Mouse (Mus musculus): Measurements from ENCODE around the gene Opcml. TPM values are rescaled to one million over a fixed set of nuclear protein-coding genes. Genes with fewer than 3 reads are reported as not detected.

The Opcml gene
- total RNA-seq, 1 experiment: 0.49 TPM

DNA sequence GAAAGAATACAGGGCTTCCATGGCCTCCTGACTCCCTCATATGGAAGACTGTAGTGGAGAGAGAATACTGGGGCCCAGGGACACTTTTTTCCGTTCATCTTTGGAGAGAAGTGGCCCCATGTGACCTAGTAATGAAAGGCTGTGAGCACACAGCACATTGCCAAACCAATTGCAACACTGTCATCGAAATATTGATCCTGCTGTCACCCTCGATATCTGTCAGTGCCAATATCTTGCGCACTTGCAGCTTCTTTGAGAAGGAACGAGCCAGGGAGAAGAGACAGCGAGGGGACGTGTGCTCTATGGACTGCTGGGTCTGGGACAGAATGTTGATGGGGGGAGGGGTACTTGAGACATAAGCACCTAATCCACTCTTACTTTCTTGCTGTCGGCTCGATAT lies 460.8 kb downstream of the Opcml start:
- Histone ChIP-seq H3K27ac (ENCODE audit: insufficient read depth, low read depth, low read length, poor library complexity, severe bottlenecking) (no peak overlapping the region), H3K9me3 (ENCODE audit: control insufficient read depth, insufficient read depth, low read depth, low read length) (no peaks in the 10 kb centered on the region), H3K4me3 (ENCODE audit: insufficient read depth in 1 of 2, low read depth in 1 of 2, low read length in 2 of 2, poor library complexity in 1 of 2, severe bottlenecking in 1 of 2) (no peak overlapping the region), H3K36me3 (ENCODE audit: control insufficient read depth, insufficient read depth, low read length, poor library complexity, severe bottlenecking) (no peaks in the 10 kb centered on the region), H3K4me1 (ENCODE audit: control insufficient read depth in 2 of 2, insufficient read depth in 2 of 2, low read length in 2 of 2, poor library complexity in 1 of 2) (peaks cover 0 to 2% of the 10 kb centered on the region in 2 experiments; a peak in 1 of 4 replicates), H3K9ac (ENCODE audit: insufficient read depth, low read depth, low read length, poor library complexity, severe bottlenecking) (no peak overlapping the region)
- in situ Hi-C loops (cut with MboI; ENCODE audit: low sequenced_read_pairs in 2 of 2, unreplicated experiment in 2 of 2): loop anchor here (25.0 kb wide), 3 partner anchors 486 to 1386 kb away; no protein-coding TSS in a partner anchor
- DNase-seq (ENCODE audit: low read depth, low spot score): no peak
- no peak for TF ChIP-seq ZNF384 (IDR thresholded peaks at IDR 0.05; ENCODE audit: low read depth, low read length)
- TF ChIP-seq ZC3H11A (IDR thresholded peaks at IDR 0.05; ENCODE audit: borderline replicate concordance, low read depth, low read length): no peak
- no peak for TF ChIP-seq MAFK (IDR thresholded peaks at IDR 0.05; ENCODE audit: insufficient read depth, low read depth, low read length)
- TF ChIP-seq CHD2 (IDR thresholded peaks at IDR 0.05; ENCODE audit: low read depth, low read length): no peak
- no peak for TF ChIP-seq HCFC1 (IDR thresholded peaks at IDR 0.05; ENCODE audit: borderline replicate concordance, insufficient read depth, low read length)

DNA sequence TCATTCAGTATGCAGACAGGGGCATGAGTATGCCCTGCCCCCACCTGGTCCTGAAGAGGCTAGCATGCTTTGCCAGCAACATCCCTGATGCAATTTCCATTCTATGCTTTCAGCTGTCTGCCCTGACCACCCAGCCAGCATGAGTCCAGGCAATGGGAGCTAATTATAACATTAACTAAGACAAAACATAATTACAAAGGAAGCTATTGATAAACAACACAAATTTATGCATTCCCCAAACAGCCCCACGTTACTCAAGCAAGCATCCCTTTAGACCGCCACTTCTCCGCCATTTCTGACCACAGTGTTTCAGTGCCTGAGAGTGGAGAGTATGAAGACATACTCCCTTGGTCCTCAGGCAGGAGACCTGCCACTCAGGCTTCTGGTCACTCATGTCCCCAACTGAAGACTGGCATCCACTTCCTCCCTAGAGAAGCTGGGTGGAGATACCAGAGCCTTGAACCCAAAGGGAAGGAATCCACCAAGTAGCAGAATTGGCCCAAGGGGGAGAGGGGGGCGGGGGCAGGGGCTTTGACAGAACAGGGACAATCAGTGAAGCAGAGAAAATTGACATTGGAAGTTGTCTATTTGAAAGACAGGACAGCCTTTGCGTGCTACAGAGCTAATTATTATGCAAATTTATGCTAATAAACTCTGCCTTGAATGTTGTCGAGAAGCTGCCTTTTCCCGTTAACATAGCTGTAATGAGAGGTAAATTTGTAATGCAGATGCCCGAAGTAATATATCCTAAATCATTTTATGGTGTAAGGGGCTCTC lies 464.7 kb downstream of the Opcml start:
- in situ Hi-C loops (cut with MboI; ENCODE audit: low sequenced_read_pairs in 2 of 2, unreplicated experiment in 2 of 2): loop anchor here (25.0 kb wide), 3 partner anchors 482 to 1382 kb away; no protein-coding TSS in a partner anchor

DNA sequence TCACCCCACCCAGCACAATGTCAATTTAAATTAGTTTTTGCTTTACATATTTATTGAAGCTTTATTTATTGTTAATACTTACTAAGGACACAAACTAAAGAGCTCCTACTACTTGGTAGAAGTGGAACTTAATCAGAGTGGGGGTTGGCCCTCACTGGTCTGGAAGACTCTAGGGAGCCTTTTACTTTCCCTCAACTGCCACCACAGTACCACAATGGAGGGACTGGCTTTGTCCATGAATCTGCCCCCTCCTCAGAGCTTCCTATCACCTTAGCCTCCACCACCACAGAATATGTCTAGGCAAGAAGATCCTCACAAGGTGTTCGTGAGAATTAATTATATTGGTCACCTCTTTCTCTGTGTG lies 465.3 kb downstream of the Opcml start:
- H3K36me3 ChIP-seq (ENCODE audit: control insufficient read depth, insufficient read depth, low read length, poor library complexity, severe bottlenecking): no peaks in the 10 kb centered on the region
- H3K27ac ChIP-seq (ENCODE audit: insufficient read depth, low read depth, low read length, poor library complexity, severe bottlenecking): no peak overlapping the region
- no peak overlapping the region for H3K9ac ChIP-seq (ENCODE audit: insufficient read depth, low read depth, low read length, poor library complexity, severe bottlenecking)
- DNase-seq (ENCODE audit: low read depth, low spot score): no peak
- TF ChIP-seq MAFK (IDR thresholded peaks at IDR 0.05; ENCODE audit: insufficient read depth, low read depth, low read length) (no peak), ZC3H11A (IDR thresholded peaks at IDR 0.05; ENCODE audit: borderline replicate concordance, low read depth, low read length) (no peak), HCFC1 (IDR thresholded peaks at IDR 0.05; ENCODE audit: borderline replicate concordance, insufficient read depth, low read length) (no peak), CHD2 (IDR thresholded peaks at IDR 0.05; ENCODE audit: low read depth, low read length) (no peak), ZNF384 (IDR thresholded peaks at IDR 0.05; ENCODE audit: low read depth, low read length) (no peak)
- H3K4me1 ChIP-seq (ENCODE audit: control insufficient read depth in 2 of 2, insufficient read depth in 2 of 2, low read length in 2 of 2, poor library complexity in 1 of 2): peaks cover 0 to 2% of the 10 kb centered on the region in 2 experiments; a peak in 1 of 4 replicates
- in situ Hi-C loops (cut with MboI; ENCODE audit: low sequenced_read_pairs in 2 of 2, unreplicated experiment in 2 of 2): loop anchor here (25.0 kb wide), 3 partner anchors 481 to 1381 kb away; no protein-coding TSS in a partner anchor
- no peaks in the 10 kb centered on the region for H3K9me3 ChIP-seq (ENCODE audit: control insufficient read depth, insufficient read depth, low read depth, low read length)
- no peak overlapping the region for H3K4me3 ChIP-seq (ENCODE audit: insufficient read depth in 1 of 2, low read depth in 1 of 2, low read length in 2 of 2, poor library complexity in 1 of 2, severe bottlenecking in 1 of 2)

More for the DNA sequence above, 464.7 kb downstream of the Opcml start:
- no peaks in the 10 kb centered on the region for H3K36me3 ChIP-seq (ENCODE audit: control insufficient read depth, insufficient read depth, low read length, poor library complexity, severe bottlenecking)
- H3K9me3 ChIP-seq (ENCODE audit: control insufficient read depth, insufficient read depth, low read depth, low read length): no peaks in the 10 kb centered on the region
- no peak for DNase-seq (ENCODE audit: low read depth, low spot score)
- peaks cover 0 to 2% of the 10 kb centered on the region in 2 experiments; a peak in 1 of 4 replicates for H3K4me1 ChIP-seq (ENCODE audit: control insufficient read depth in 2 of 2, insufficient read depth in 2 of 2, low read length in 2 of 2, poor library complexity in 1 of 2)
- no peak overlapping the region for H3K27ac ChIP-seq (ENCODE audit: insufficient read depth, low read depth, low read length, poor library complexity, severe bottlenecking)
- no peak for TF ChIP-seq HCFC1 (IDR thresholded peaks at IDR 0.05; ENCODE audit: borderline replicate concordance, insufficient read depth, low read length)
- TF ChIP-seq ZC3H11A (IDR thresholded peaks at IDR 0.05; ENCODE audit: borderline replicate concordance, low read depth, low read length): no peak
- TF ChIP-seq MAFK (IDR thresholded peaks at IDR 0.05; ENCODE audit: insufficient read depth, low read depth, low read length): no peak
- TF ChIP-seq ZNF384 (IDR thresholded peaks at IDR 0.05; ENCODE audit: low read depth, low read length): no peak
- TF ChIP-seq CHD2 (IDR thresholded peaks at IDR 0.05; ENCODE audit: low read depth, low read length): no peak
- H3K4me3 ChIP-seq (ENCODE audit: insufficient read depth in 1 of 2, low read depth in 1 of 2, low read length in 2 of 2, poor library complexity in 1 of 2, severe bottlenecking in 1 of 2): no peak overlapping the region
- H3K9ac ChIP-seq (ENCODE audit: insufficient read depth, low read depth, low read length, poor library complexity, severe bottlenecking): no peak overlapping the region

DNA sequence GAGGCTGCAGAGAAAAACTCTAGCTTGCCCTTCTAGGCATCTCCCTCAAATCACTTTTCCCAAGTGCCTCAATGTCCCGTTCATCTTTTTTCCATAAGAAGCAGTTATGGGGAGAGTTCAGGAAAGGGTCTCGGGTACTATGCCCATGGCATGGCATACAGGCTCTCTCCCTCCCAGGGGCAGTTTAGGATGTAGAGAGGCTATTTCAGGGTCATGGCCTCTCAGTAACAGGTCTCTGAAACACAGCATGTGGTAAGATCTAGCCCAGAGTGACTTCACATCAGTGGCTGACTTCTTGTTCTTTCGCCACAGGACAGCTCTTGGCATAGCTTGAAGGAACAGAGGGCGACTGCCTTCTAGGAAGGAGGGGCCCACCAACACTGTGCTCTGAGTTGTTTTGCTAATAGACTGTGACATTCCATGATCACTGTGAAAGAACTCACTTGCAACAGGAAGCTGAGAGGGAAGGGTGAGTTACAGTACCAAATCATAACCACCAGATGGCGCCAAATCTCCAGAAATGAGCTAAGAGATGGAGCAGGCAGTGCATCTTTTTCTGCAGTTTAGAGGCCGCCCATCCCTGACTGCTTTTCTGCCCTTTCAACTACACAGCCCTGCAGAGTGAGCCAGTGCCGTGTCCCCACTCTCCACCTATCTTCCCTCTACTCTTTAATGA lies 470.6 kb downstream of the Opcml start:
- TF ChIP-seq ZC3H11A (IDR thresholded peaks at IDR 0.05; ENCODE audit: borderline replicate concordance, low read depth, low read length) (peak; percentile 96), ZNF384 (IDR thresholded peaks at IDR 0.05; ENCODE audit: low read depth, low read length) (no peak)
- H3K27ac ChIP-seq (ENCODE audit: insufficient read depth, low read depth, low read length, poor library complexity, severe bottlenecking): no peak overlapping the region
- H3K9me3 ChIP-seq (ENCODE audit: control insufficient read depth, insufficient read depth, low read depth, low read length): no peaks in the 10 kb centered on the region

More for the DNA sequence above, 470.6 kb downstream of the Opcml start:
- H3K4me1 ChIP-seq (ENCODE audit: control insufficient read depth in 2 of 2, insufficient read depth in 2 of 2, low read length in 2 of 2, poor library complexity in 1 of 2): peaks cover 0 to 3% of the 10 kb centered on the region in 2 experiments; a peak in 1 of 4 replicates
- no peaks in the 10 kb centered on the region for H3K36me3 ChIP-seq (ENCODE audit: control insufficient read depth, insufficient read depth, low read length, poor library complexity, severe bottlenecking)
- no peak overlapping the region for H3K9ac ChIP-seq (ENCODE audit: insufficient read depth, low read depth, low read length, poor library complexity, severe bottlenecking)
- in situ Hi-C loops (cut with MboI; ENCODE audit: low sequenced_read_pairs in 2 of 2, unreplicated experiment in 2 of 2): loop anchor here (10.0 to 25.0 kb wide), 4 partner anchors 476 to 1376 kb away; no protein-coding TSS in a partner anchor
- peak; percentile 85 for DNase-seq (ENCODE audit: low read depth, low spot score)
- no peak overlapping the region for H3K4me3 ChIP-seq (ENCODE audit: insufficient read depth in 1 of 2, low read depth in 1 of 2, low read length in 2 of 2, poor library complexity in 1 of 2, severe bottlenecking in 1 of 2)
